Mouse (Mus musculus) small intestine, adult 2 months (tissue): Measurements from ENCODE around the gene Timm8a2. TPM values are rescaled to one million over a fixed set of nuclear protein-coding genes. Genes with fewer than 3 reads are reported as not detected.

Experiments
- H3K27ac ChIP-seq: fragments of 200-500 bp; 2 replicates; pipeline ENCODE4 v1.5.1; 2012; ENCODE audit warnings: low read depth, low read length, control low read depth, inconsistent platforms; ENCODE audit not compliant: insufficient read depth
- H3K27me3 ChIP-seq: fragments of 200-500 bp; 2 replicates; pipeline ENCODE4 v1.6.1; 2012; ENCODE audit warnings: mild to moderate bottlenecking, moderate library complexity, low read length, inconsistent platforms; ENCODE audit not compliant: control insufficient read depth, insufficient read depth
- H3K36me3 ChIP-seq: fragments of 200-500 bp; 2 replicates; pipeline ENCODE4 v1.6.1; 2012; ENCODE audit warnings: mild to moderate bottlenecking, low read length, control low read depth, inconsistent platforms; ENCODE audit not compliant: control insufficient read depth, insufficient read depth
- H3K4me1 ChIP-seq: fragments of 200-500 bp; 2 replicates; pipeline ENCODE4 v1.6.1; 2012; ENCODE audit warnings: low read length, inconsistent platforms, mixed read lengths; ENCODE audit not compliant: control insufficient read depth, insufficient read depth, insufficient read length
- H3K4me3 ChIP-seq: fragments of 200-500 bp; 2 replicates; pipeline ENCODE4 v1.5.1; 2012; ENCODE audit warnings: low read depth, mild to moderate bottlenecking, control low read depth, inconsistent platforms, low read length, moderate library complexity
- CTCF ChIP-seq: fragments of 200-500 bp; IDR thresholded peaks from 2 replicates; pipeline ENCODE4 v1.5.1; 2012; ENCODE audit warnings: low read depth, mild to moderate bottlenecking, control low read depth, inconsistent platforms, low read length, moderate library complexity, mixed read lengths; ENCODE audit not compliant: insufficient replicate concordance, insufficient read length; ENCODE audit errors: extremely low read depth
- POLR2A ChIP-seq: fragments of 200-500 bp; IDR thresholded peaks from 2 replicates; pipeline ENCODE4 v1.6.1; 2012; ENCODE audit warnings: low read depth, mild to moderate bottlenecking, control low read depth, inconsistent platforms, low read length, moderate library complexity
- WGBS: fragments of 180-500 bp; shearing (Covaris S2); methylation state at CpG from one replicate; pipeline ENCODE4 v1.1.7; 2018; 5-methylcytosine and 5-hydroxymethylcytosine counted together
- polyA plus RNA-seq: library from polyadenylated mRNA; depleted of rRNA; stranded (reverse); fragments of >200 nt; gene quantifications from 2 replicates; pipeline ENCODE4 v1.2.3, GENCODE M21; 2012

The Timm8a2 gene
- polyA plus RNA-seq, 1 experiment: not detected

- Histone ChIP-seq H3K4me3 (no peak overlapping the region), H3K36me3 (peaks cover 15% of the 10 kb centered on the region; the same call in 1 of the 2 replicates), H3K27me3 (no peaks in the 10 kb centered on the region), H3K27ac (no peak overlapping the region), H3K4me1 (peaks cover 5% of the 10 kb centered on the region; the same call in 1 of the 2 replicates)
- no peak for TF ChIP-seq CTCF
- no peak for TF ChIP-seq POLR2A
Measured at GRCm38 (mm10) chr14:122023928-122024327, 10.5 kb upstream of the Timm8a2 start.

GRCm38 (mm10) chr14:122028926-122029745 is 5.3 kb upstream of the Timm8a2 start:
- Histone ChIP-seq H3K4me1 (peaks cover 12% of the 10 kb centered on the region; the same call in 1 of the 2 replicates), H3K27ac (no peak overlapping the region)
- no peak for TF ChIP-seq POLR2A
- TF ChIP-seq CTCF: no peak

GRCm38 (mm10) chr14:122029851-122030250 is 4.6 kb upstream of the Timm8a2 start:
- WGBS: 70% methylated on average over 4 of the region's 4 CpGs
- no peaks in the 10 kb centered on the region for H3K27me3 ChIP-seq
- no peak overlapping the region for H3K27ac ChIP-seq
- H3K4me3 ChIP-seq: no peak overlapping the region
- TF ChIP-seq CTCF: no peak
- TF ChIP-seq POLR2A: no peak
- no peaks in the 10 kb centered on the region for H3K36me3 ChIP-seq
- H3K4me1 ChIP-seq: peaks cover 12% of the 10 kb centered on the region

More at GRCm38 (mm10) chr14:122028926-122029745, 5.3 kb upstream of the Timm8a2 start:
- H3K27me3 ChIP-seq: no peaks in the 10 kb centered on the region
- 57% methylated on average over 11 of the region's 11 CpGs for WGBS
- H3K4me3 ChIP-seq: no peak overlapping the region
- no peaks in the 10 kb centered on the region for H3K36me3 ChIP-seq

GRCm38 (mm10) chr14:122032045-122032444 is 2.4 kb upstream of the Timm8a2 start:
- no peaks in the 10 kb centered on the region for H3K36me3 ChIP-seq
- H3K4me3 ChIP-seq: no peak overlapping the region
- H3K27ac ChIP-seq: no peak overlapping the region
- 50% methylated on average over 2 of the region's 2 CpGs for WGBS
- H3K27me3 ChIP-seq: no peaks in the 10 kb centered on the region
- H3K4me1 ChIP-seq: peaks cover 19% of the 10 kb centered on the region
- TF ChIP-seq POLR2A: no peak
- TF ChIP-seq CTCF: no peak

- TF ChIP-seq CTCF: no peak
- TF ChIP-seq POLR2A: no peak
- H3K4me1 ChIP-seq: peaks cover 10% of the 10 kb centered on the region
- no peak overlapping the region for H3K4me3 ChIP-seq
- no peak overlapping the region for H3K27ac ChIP-seq
- H3K36me3 ChIP-seq: no peaks in the 10 kb centered on the region
- H3K27me3 ChIP-seq: no peaks in the 10 kb centered on the region
- WGBS: 98% methylated on average over 1 of the region's 1 CpGs
Measured at GRCm38 (mm10) chr14:122035181-122035580, 707 bp downstream of the Timm8a2 start.

- Histone ChIP-seq H3K27me3 (no peaks in the 10 kb centered on the region), H3K4me1 (peaks cover 10% of the 10 kb centered on the region), H3K27ac (no peak overlapping the region), H3K36me3 (no peaks in the 10 kb centered on the region), H3K4me3 (no peak overlapping the region)
- 56% methylated on average over 2 of the region's 2 CpGs for WGBS
- TF ChIP-seq POLR2A (no peak), CTCF (no peak)
Measured at GRCm38 (mm10) chr14:122035860-122036259, 1.4 kb downstream of the Timm8a2 start.

GRCm38 (mm10) chr14:122038874-122039647 is 4.6 kb downstream of the Timm8a2 start:
- no peak; the same call in 1 of the 2 replicates for TF ChIP-seq CTCF
- TF ChIP-seq POLR2A: no peak
- WGBS: 87% methylated on average over 13 of the region's 13 CpGs

More at GRCm38 (mm10) chr14:122038874-122039647, 4.6 kb downstream of the Timm8a2 start:
- Histone ChIP-seq H3K36me3 (no peaks in the 10 kb centered on the region), H3K27me3 (no peaks in the 10 kb centered on the region), H3K27ac (no peak overlapping the region), H3K4me1 (peaks cover 10% of the 10 kb centered on the region), H3K4me3 (no peak overlapping the region)
